Mouse (Mus musculus): Measurements from ENCODE around the gene Sh3rf1. TPM values are rescaled to one million over a fixed set of nuclear protein-coding genes. Genes with fewer than 3 reads are reported as not detected.
A peak's percentile ranks its signal among the peaks of the same experiment; 100 is the strongest.

The Sh3rf1 gene
- polyA plus RNA-seq, 1 experiment from 2014 or later = 1.6 TPM

- 71% methylated on average over 8 of the region's 8 CpGs for WGBS (ENCODE audit: insufficient replicate concordance)
- Histone ChIP-seq H3K27ac (ENCODE audit: low read depth) (no peak overlapping the region), H3K27me3 (ENCODE audit: insufficient read depth, low read length) (no peaks in the 10 kb centered on the region), H3K4me2 (ENCODE audit: low read depth, low read length) (no peak overlapping the region), H3K9ac (replicated peaks) (no peak overlapping the region), H3K36me3 (replicated peaks; ENCODE audit: insufficient read depth, low read length) (no peaks in the 10 kb centered on the region), H3K4me1 (ENCODE audit: insufficient read depth) (no peaks in the 10 kb centered on the region), H3K4me3 (ENCODE audit: low read depth, low read length) (no peak overlapping the region), H3K9me3 (ENCODE audit: low read length) (no peaks in the 10 kb centered on the region)
- TF ChIP-seq EP300 (IDR thresholded peaks at IDR 0.05; ENCODE audit: low read depth) (no peak), CTCF (IDR thresholded peaks at IDR 0.05; ENCODE audit: low read depth) (no peak)
- DNase-seq = no peak
- ATAC-seq = no peak
Measured at GRCm38 (mm10) chr8:61217426-61217825, 6.2 kb upstream of the Sh3rf1 start.

- WGBS (ENCODE audit: insufficient replicate concordance) = 78% methylated on average over 2 of the region's 2 CpGs
- Histone ChIP-seq H3K9me3 (ENCODE audit: low read length) (no peaks in the 10 kb centered on the region), H3K4me2 (ENCODE audit: low read depth, low read length) (no peak overlapping the region), H3K4me1 (ENCODE audit: insufficient read depth) (no peaks in the 10 kb centered on the region), H3K36me3 (replicated peaks; ENCODE audit: insufficient read depth, low read length) (no peaks in the 10 kb centered on the region), H3K4me3 (ENCODE audit: low read depth, low read length) (no peak overlapping the region), H3K27ac (ENCODE audit: low read depth) (no peak overlapping the region), H3K9ac (replicated peaks) (no peak overlapping the region), H3K27me3 (ENCODE audit: insufficient read depth, low read length) (no peaks in the 10 kb centered on the region)
- TF ChIP-seq EP300 (IDR thresholded peaks at IDR 0.05; ENCODE audit: low read depth) = no peak
- TF ChIP-seq CTCF (IDR thresholded peaks at IDR 0.05; ENCODE audit: low read depth) = no peak
- DNase-seq (no peak), ATAC-seq (no peak)
Measured at GRCm38 (mm10) chr8:61218439-61218838, 5.2 kb upstream of the Sh3rf1 start.

GRCm38 (mm10) chr8:61223283-61223682, 389 bp upstream of the Sh3rf1 start:
- Histone ChIP-seq H3K9ac (replicated peaks) (peak overlapping the region; percentile 62; the same call in 1 of the 2 replicates), H3K27ac (ENCODE audit: low read depth) (peak overlapping the region; percentile 55; the same call in 1 of the 2 replicates), H3K4me3 (ENCODE audit: low read depth, low read length) (peak overlapping the region; percentile 75), H3K27me3 (ENCODE audit: insufficient read depth, low read length) (no peaks in the 10 kb centered on the region), H3K9me3 (ENCODE audit: low read length) (no peaks in the 10 kb centered on the region), H3K36me3 (replicated peaks; ENCODE audit: insufficient read depth, low read length) (no peaks in the 10 kb centered on the region), H3K4me2 (ENCODE audit: low read depth, low read length) (peak overlapping the region; percentile 84), H3K4me1 (ENCODE audit: insufficient read depth) (peaks cover 4% of the 10 kb centered on the region)
- TF ChIP-seq EP300 (IDR thresholded peaks at IDR 0.05; ENCODE audit: low read depth) (no peak), CTCF (IDR thresholded peaks at IDR 0.05; ENCODE audit: low read depth) (no peak)
- DNase-seq = no peak
- WGBS (ENCODE audit: insufficient replicate concordance) = 34% methylated on average over 5 of the region's 5 CpGs
- no peak for ATAC-seq

GRCm38 (mm10) chr8:61224380-61225092, 864 bp downstream of the Sh3rf1 start:
- Histone ChIP-seq H3K27ac (ENCODE audit: low read depth) (peak overlapping the region; percentile 55; the same call in 1 of the 2 replicates), H3K4me2 (ENCODE audit: low read depth, low read length) (peak overlapping the region; percentile 84), H3K36me3 (replicated peaks; ENCODE audit: insufficient read depth, low read length) (no peaks in the 10 kb centered on the region), H3K27me3 (ENCODE audit: insufficient read depth, low read length) (no peaks in the 10 kb centered on the region), H3K9ac (replicated peaks) (peak overlapping the region; percentile 62), H3K4me1 (ENCODE audit: insufficient read depth) (peaks cover 4% of the 10 kb centered on the region), H3K9me3 (ENCODE audit: low read length) (no peaks in the 10 kb centered on the region), H3K4me3 (ENCODE audit: low read depth, low read length) (peak overlapping the region; percentile 75)
- no peak for TF ChIP-seq CTCF (IDR thresholded peaks at IDR 0.05; ENCODE audit: low read depth)
- no peak for TF ChIP-seq EP300 (IDR thresholded peaks at IDR 0.05; ENCODE audit: low read depth)
- WGBS (ENCODE audit: insufficient replicate concordance) = 0% methylated on average over 31 of the region's 41 CpGs
- DNase-seq (peak; percentile 52), ATAC-seq (peak; percentile 70)

GRCm38 (mm10) chr8:61225581-61226395, 2.1 kb downstream of the Sh3rf1 start:
- Histone ChIP-seq H3K4me1 (ENCODE audit: insufficient read depth) (peaks cover 4% of the 10 kb centered on the region), H3K9me3 (ENCODE audit: low read length) (no peaks in the 10 kb centered on the region), H3K27ac (ENCODE audit: low read depth) (no peak overlapping the region), H3K36me3 (replicated peaks; ENCODE audit: insufficient read depth, low read length) (no peaks in the 10 kb centered on the region), H3K9ac (replicated peaks) (no peak overlapping the region), H3K4me2 (ENCODE audit: low read depth, low read length) (peak overlapping the region; percentile 84), H3K27me3 (ENCODE audit: insufficient read depth, low read length) (no peaks in the 10 kb centered on the region), H3K4me3 (ENCODE audit: low read depth, low read length) (peak overlapping the region; percentile 75)
- TF ChIP-seq CTCF (IDR thresholded peaks at IDR 0.05; ENCODE audit: low read depth) (no peak), EP300 (IDR thresholded peaks at IDR 0.05; ENCODE audit: low read depth) (no peak)
- ATAC-seq (no peak), DNase-seq (no peak)
- WGBS (ENCODE audit: insufficient replicate concordance) = 68% methylated on average over 20 of the region's 20 CpGs

DNA sequence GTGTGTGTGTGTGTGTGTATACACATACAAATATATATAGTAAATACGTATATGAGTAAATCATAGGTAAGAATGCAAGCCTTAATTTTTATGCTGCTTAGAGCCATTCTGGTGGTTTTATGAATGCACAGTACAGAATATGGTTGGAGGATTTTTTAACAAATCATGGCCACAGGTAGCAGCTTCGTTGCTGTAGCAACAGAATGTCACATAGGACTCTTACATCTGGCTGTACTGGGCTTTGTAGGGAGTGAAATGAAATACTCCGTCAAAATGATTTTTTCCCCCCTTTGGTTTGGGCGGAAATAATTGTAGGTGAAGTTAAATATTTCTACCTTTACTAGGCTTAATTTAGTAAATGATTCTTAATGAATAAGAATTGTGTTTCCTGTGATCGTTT, 3.0 kb downstream of the Sh3rf1 start:
- Histone ChIP-seq H3K9me3 (ENCODE audit: low read length) (no peaks in the 10 kb centered on the region), H3K4me3 (ENCODE audit: low read depth, low read length) (no peak overlapping the region), H3K27me3 (ENCODE audit: insufficient read depth, low read length) (no peaks in the 10 kb centered on the region), H3K4me1 (ENCODE audit: insufficient read depth) (peaks cover 4% of the 10 kb centered on the region), H3K27ac (ENCODE audit: low read depth) (no peak overlapping the region), H3K36me3 (replicated peaks; ENCODE audit: insufficient read depth, low read length) (no peaks in the 10 kb centered on the region), H3K4me2 (ENCODE audit: low read depth, low read length) (no peak overlapping the region), H3K9ac (replicated peaks) (no peak overlapping the region)
- ATAC-seq = no peak
- 80% methylated on average over 5 of the region's 5 CpGs for WGBS (ENCODE audit: insufficient replicate concordance)
- DNase-seq = no peak
- TF ChIP-seq CTCF (IDR thresholded peaks at IDR 0.05; ENCODE audit: low read depth) (no peak), EP300 (IDR thresholded peaks at IDR 0.05; ENCODE audit: low read depth) (no peak)

All from liver, postnatal 0 days (tissue).